Mouse (Mus musculus) CH12.LX (cell line): ENCODE measurements around the gene Ablim1.

Experiments used
- CTCF ChIP-seq, 2 experiments: IDR thresholded peaks in 1 of 2; conservative IDR thresholded peaks in 1 of 2; 2 replicates each; pipeline ENCODE4 v1.5.1; 2011 to 2012; ENCODE audit warnings: low read depth in 2 of 2, low read length in 2 of 2, improper control_type of control experiment in 1 of 2, inconsistent platforms in 1 of 2, mild to moderate bottlenecking in 1 of 2, moderate library complexity in 1 of 2
- E2F4 ChIP-seq: IDR thresholded peaks from 2 replicates; pipeline ENCODE4 v1.6.1; 2011; ENCODE audit warnings: low read depth, low read length, improper control_type of control experiment; ENCODE audit not compliant: insufficient replicate concordance
- EP300 ChIP-seq: IDR thresholded peaks from 2 replicates; pipeline ENCODE4 v1.6.1; 2011; ENCODE audit warnings: low read length, improper control_type of control experiment
- MAZ ChIP-seq: IDR thresholded peaks from 2 replicates; pipeline ENCODE4 v1.6.1; 2012; ENCODE audit warnings: low read depth, mild to moderate bottlenecking, inconsistent platforms, low read length, improper control_type of control experiment, moderate library complexity
- POLR2A ChIP-seq: IDR thresholded peaks from 2 replicates; pipeline ENCODE4 v1.6.1; 2011; ENCODE audit warnings: low read depth, mild to moderate bottlenecking, improper control_type of control experiment, low read length
- RAD21 ChIP-seq: IDR thresholded peaks from 2 replicates; pipeline ENCODE4 v1.6.1; 2011; ENCODE audit warnings: low read depth, mild to moderate bottlenecking, low read length, improper control_type of control experiment, moderate library complexity
- SMC3 ChIP-seq: IDR thresholded peaks from 2 replicates; pipeline ENCODE4 v1.6.1; 2011; ENCODE audit warnings: low read depth, low read length, improper control_type of control experiment
- UBTF ChIP-seq: IDR thresholded peaks from 2 replicates; pipeline ENCODE4 v1.6.1; 2012; ENCODE audit warnings: low read depth, mild to moderate bottlenecking, inconsistent platforms, low read length, improper control_type of control experiment, moderate library complexity

DNA sequence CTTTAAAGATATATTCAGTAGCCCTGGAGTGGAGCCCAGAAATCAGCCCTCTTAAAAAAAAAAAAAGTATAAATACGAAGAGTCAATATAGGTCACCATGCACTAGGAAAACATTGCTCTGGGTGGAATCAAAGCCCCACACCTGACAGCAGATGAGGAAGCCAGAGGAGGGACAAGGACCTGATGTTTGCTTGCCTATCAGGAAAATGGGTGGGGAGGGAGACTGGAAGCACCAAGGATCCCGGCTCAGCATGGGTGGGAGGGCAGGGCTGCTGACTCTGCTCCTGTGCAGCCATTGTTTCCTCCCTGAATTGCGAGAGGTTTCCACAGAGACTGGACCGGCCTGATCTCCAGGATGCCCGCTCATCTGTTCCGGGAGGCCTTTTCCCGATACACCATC lies 223.4 kb downstream of the Ablim1 start:
- TF ChIP-seq EP300 (no peak), POLR2A (no peak), CTCF (conservative IDR thresholded peaks at IDR 0.05 in 1 of 2, IDR thresholded peaks at IDR 0.05 in 1 of 2; ENCODE audit: low read depth in 2 of 2, low read length in 2 of 2) (no peak), E2F4 (no peak), MAZ (no peak), SMC3 (no peak), RAD21 (no peak), UBTF (no peak)
